Mouse (Mus musculus): ENCODE measurements around the gene Cfap298. TPM values are rescaled to one million over a fixed set of nuclear protein-coding genes. Genes with fewer than 3 reads are reported as not detected.

Gene Cfap298
- total RNA-seq, 2 experiments from 2014 or later = 43.6 to 44.2 TPM

Small RNA genes within 50 kb of the gene (microRNA-seq; reads per million reads assigned to microRNA genes)
- 0 reads per million in 2 experiments for gene Gm22933

Other genes with a start within 250 kb of the Cfap298 start
- gene Mis18a, start 207.7 kb downstream of the Cfap298 start, total RNA-seq (2021) = 1 to 10 TPM; 7.1 to 9.0 TPM
- under 1 TPM in 1 of 2 experiments, not detected in 1; 0.38 TPM for gene Mrap, start 196.9 kb downstream of the Cfap298 start, total RNA-seq (2021)
- gene Urb1, start 124.7 kb downstream of the Cfap298 start, total RNA-seq (2021) = 10 to 100 TPM; 11.5 to 15.6 TPM
- gene Eva1c, start 108.4 kb downstream of the Cfap298 start, total RNA-seq (2021) = 1 to 10 TPM; 1.6 TPM
- 100 to 1,000 TPM; 388 to 393 TPM for gene Synj1, start 76.2 kb upstream of the Cfap298 start, total RNA-seq (2021)
- gene Paxbp1, start 109.4 kb upstream of the Cfap298 start, total RNA-seq (2021) = 10 to 100 TPM; 51.3 to 77.8 TPM
- gene 4932438H23Rik, start 160.0 kb upstream of the Cfap298 start, total RNA-seq (2021) = 1 to 10 TPM in 1 of 2 experiments, under 1 TPM in 1; 0.89 to 1.1 TPM

Data from layer of hippocampus, postnatal 25 days (tissue).